Mouse (Mus musculus): Measurements from ENCODE around the gene Thap3. TPM values are rescaled to one million over a fixed set of nuclear protein-coding genes. Genes with fewer than 3 reads are reported as not detected.
"Not testable (repeated sequence)": the region's sequence is repeated elsewhere in the genome, so short reads cannot be mapped to it uniquely, and the experiment has no call there.

Gene Thap3
- total RNA-seq (2017): 16.2 and 17.5 TPM in 2 replicates

- peak; percentile 49 for ATAC-seq (ENCODE audit: extremely low read depth, insufficient number of reproducible peaks, low FRiP score, poor library complexity, severe bottlenecking)
These were observed at the start of gene Thap3 for GRCm38 (mm10) chr4:151988342-151989109. Gene Thap3, minus strand, starts transcription at chr4:151988997.

- ATAC-seq (ENCODE audit: extremely low read depth, insufficient number of reproducible peaks, low FRiP score, poor library complexity, severe bottlenecking): no peak
These were observed 49.6 kb upstream of the Thap3 start, which contains the start of gene Tas1r1 for GRCm38 (mm10) chr4:152038225-152038984. Gene Tas1r1, minus strand, starts transcription at chr4:152038568.

- ATAC-seq (ENCODE audit: extremely low read depth, insufficient number of reproducible peaks, low FRiP score, poor library complexity, severe bottlenecking): not testable (repeated sequence)
These were observed 47.7 kb upstream of the Thap3 start for GRCm38 (mm10) chr4:152036464-152036863.

GRCm38 (mm10) chr4:152032922-152033321 is 44.1 kb upstream of the Thap3 start:
- no peak for ATAC-seq (ENCODE audit: extremely low read depth, insufficient number of reproducible peaks, low FRiP score, poor library complexity, severe bottlenecking)

GRCm38 (mm10) chr4:152029997-152030396 is 41.2 kb upstream of the Thap3 start:
- ATAC-seq (ENCODE audit: extremely low read depth, insufficient number of reproducible peaks, low FRiP score, poor library complexity, severe bottlenecking): no peak

- no peak for ATAC-seq (ENCODE audit: extremely low read depth, insufficient number of reproducible peaks, low FRiP score, poor library complexity, severe bottlenecking)
These were observed 40.3 kb upstream of the Thap3 start for GRCm38 (mm10) chr4:152029087-152029486.

- ATAC-seq (ENCODE audit: extremely low read depth, insufficient number of reproducible peaks, low FRiP score, poor library complexity, severe bottlenecking): no peak
These were observed 39.7 kb upstream of the Thap3 start for GRCm38 (mm10) chr4:152028456-152028855.

- ATAC-seq (ENCODE audit: extremely low read depth, insufficient number of reproducible peaks, low FRiP score, poor library complexity, severe bottlenecking): peak; percentile 94
These were observed 38.7 kb upstream of the Thap3 start, which contains the start of gene Zbtb48 for GRCm38 (mm10) chr4:152027524-152027923. Gene Zbtb48, minus strand, starts transcription at chr4:152027671.

GRCm38 (mm10) chr4:152026751-152027508 is 38.1 kb upstream of the Thap3 start:
- no peak for ATAC-seq (ENCODE audit: extremely low read depth, insufficient number of reproducible peaks, low FRiP score, poor library complexity, severe bottlenecking)

- no peak for ATAC-seq (ENCODE audit: extremely low read depth, insufficient number of reproducible peaks, low FRiP score, poor library complexity, severe bottlenecking)
These were observed 35.7 kb upstream of the Thap3 start for GRCm38 (mm10) chr4:152024525-152024924.

GRCm38 (mm10) chr4:152022506-152022905 is 33.7 kb upstream of the Thap3 start:
- no peak for ATAC-seq (ENCODE audit: extremely low read depth, insufficient number of reproducible peaks, low FRiP score, poor library complexity, severe bottlenecking)

GRCm38 (mm10) chr4:152021568-152022097 is 32.8 kb upstream of the Thap3 start:
- ATAC-seq (ENCODE audit: extremely low read depth, insufficient number of reproducible peaks, low FRiP score, poor library complexity, severe bottlenecking): no peak

GRCm38 (mm10) chr4:152020024-152020423 is 31.2 kb upstream of the Thap3 start:
- ATAC-seq (ENCODE audit: extremely low read depth, insufficient number of reproducible peaks, low FRiP score, poor library complexity, severe bottlenecking): no peak

- ATAC-seq (ENCODE audit: extremely low read depth, insufficient number of reproducible peaks, low FRiP score, poor library complexity, severe bottlenecking): no peak
These were observed 30.3 kb upstream of the Thap3 start for GRCm38 (mm10) chr4:152019073-152019472.

GRCm38 (mm10) chr4:152013036-152013813 is 24.4 kb upstream of the Thap3 start:
- ATAC-seq (ENCODE audit: extremely low read depth, insufficient number of reproducible peaks, low FRiP score, poor library complexity, severe bottlenecking): no peak

- ATAC-seq (ENCODE audit: extremely low read depth, insufficient number of reproducible peaks, low FRiP score, poor library complexity, severe bottlenecking): no peak
These were observed 23.3 kb upstream of the Thap3 start for GRCm38 (mm10) chr4:152012109-152012508.

- ATAC-seq (ENCODE audit: extremely low read depth, insufficient number of reproducible peaks, low FRiP score, poor library complexity, severe bottlenecking): no peak
These were observed 22.5 kb upstream of the Thap3 start for GRCm38 (mm10) chr4:152011171-152011760.

- ATAC-seq (ENCODE audit: extremely low read depth, insufficient number of reproducible peaks, low FRiP score, poor library complexity, severe bottlenecking): no peak
These were observed 21.9 kb upstream of the Thap3 start for GRCm38 (mm10) chr4:152010707-152011134.
